Mouse (Mus musculus) forebrain, embryonic 12.5 days (tissue): ENCODE data around the gene Napepld. TPM values are rescaled to one million over a fixed set of nuclear protein-coding genes. Genes with fewer than 3 reads are reported as not detected.

Experiments used
- ATAC-seq: fragments of 200-750 bp; cut with Nextera tagmentation; 2 replicates; pipeline ENCODE4 v1.8.0; 2017; ENCODE audit warnings: moderate TSS enrichment; ENCODE audit not compliant: low FRiP score
- H3K27ac ChIP-seq: fragments of 300-500 bp; sonication (generic); 2 replicates; pipeline ENCODE4 v1.5.1; 2016; ENCODE audit warnings: mild to moderate bottlenecking
- H3K27me3 ChIP-seq: fragments of 300-500 bp; sonication (generic); 2 replicates; pipeline ENCODE4 v1.6.1; 2016; ENCODE audit warnings: mild to moderate bottlenecking
- H3K36me3 ChIP-seq: fragments of 300-500 bp; sonication (generic); replicated peaks from 2 replicates; pipeline ENCODE4 v1.6.1; 2016; ENCODE audit warnings: mild to moderate bottlenecking
- H3K4me1 ChIP-seq: fragments of 300-500 bp; sonication (generic); 2 replicates; pipeline ENCODE4 v1.6.1; 2016
- H3K4me2 ChIP-seq: fragments of 300-500 bp; sonication (generic); 2 replicates; pipeline ENCODE4 v1.6.1; 2016; ENCODE audit warnings: mild to moderate bottlenecking, moderate library complexity
- H3K4me3 ChIP-seq: fragments of 300-500 bp; sonication (generic); replicated peaks from 2 replicates; pipeline ENCODE4 v1.5.1; 2016; ENCODE audit warnings: mild to moderate bottlenecking
- H3K9ac ChIP-seq: fragments of 300-500 bp; sonication (generic); 2 replicates; pipeline ENCODE4 v1.6.1; 2016; ENCODE audit warnings: mild to moderate bottlenecking
- H3K9me3 ChIP-seq: fragments of 300-500 bp; sonication (generic); 2 replicates; pipeline ENCODE4 v1.6.1; 2016
- WGBS: fragments of 180-500 bp; shearing (Covaris S2); methylation state at CpG from one replicate; pipeline ENCODE4 v1.1.7; 2016; 5-methylcytosine and 5-hydroxymethylcytosine counted together
- polyA plus RNA-seq: library from polyadenylated mRNA; unstranded; fragments of >200 nt; fragmentation: Nextera tagmentation; extraction: Ambion mirVana; gene quantifications from 2 replicates; pipeline ENCODE4 v1.2.1, GENCODE M21; 2016

The Napepld gene
- polyA plus RNA-seq, 1 experiment from 2014 or later, result 12.6 TPM

DNA sequence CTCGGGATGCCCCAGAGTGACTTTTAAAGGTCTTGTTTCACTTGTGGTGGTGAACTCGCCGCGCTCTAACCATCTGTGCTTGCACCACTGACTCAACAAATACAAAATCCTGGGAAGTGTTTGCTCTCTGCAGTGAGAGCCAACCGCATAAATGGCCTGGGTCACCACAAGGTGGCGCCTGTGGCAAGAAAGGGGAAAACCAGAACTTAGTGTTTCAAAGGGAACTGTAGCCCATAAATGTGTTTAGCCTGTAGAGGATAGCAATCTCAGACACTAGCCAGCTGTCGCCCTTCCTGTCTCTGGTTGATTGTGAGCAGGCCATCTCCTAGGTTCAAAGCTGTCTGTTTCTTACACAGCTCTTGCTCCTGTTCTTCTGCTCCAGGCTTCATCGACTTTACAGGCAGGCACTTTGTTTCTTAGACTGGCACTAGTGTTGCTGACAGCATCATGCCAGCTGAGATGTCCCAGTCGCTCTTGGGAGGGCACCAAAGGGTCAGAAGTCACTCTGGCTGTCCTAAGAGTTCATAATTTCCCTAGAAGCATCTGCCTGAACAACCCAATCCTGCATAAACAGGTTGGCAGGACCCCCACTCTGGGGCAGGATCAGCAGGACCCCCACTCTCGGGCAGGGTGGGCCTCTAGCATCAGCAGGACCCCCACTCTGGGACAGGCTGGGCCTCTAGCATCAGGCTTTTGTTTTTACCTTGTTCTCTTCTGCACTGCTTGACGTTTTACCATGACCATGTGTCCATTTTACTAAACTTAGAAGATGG, 42.4 kb downstream of the Napepld start:
- peak; percentile 79 for ATAC-seq
- H3K9ac ChIP-seq, result peak overlapping the region; percentile 1; the same call in 1 of the 2 replicates
- no peak overlapping the region for H3K4me2 ChIP-seq
- peaks cover 77% of the 10 kb centered on the region for H3K36me3 ChIP-seq
- H3K27me3 ChIP-seq, result no peaks in the 10 kb centered on the region
- H3K9me3 ChIP-seq, result no peaks in the 10 kb centered on the region
- WGBS, result 55% methylated on average over 11 of the region's 11 CpGs
- H3K27ac ChIP-seq, result peak overlapping the region; percentile 51; the same call in 1 of the 2 replicates
- H3K4me1 ChIP-seq, result peaks cover 3% of the 10 kb centered on the region
- no peak overlapping the region for H3K4me3 ChIP-seq

DNA sequence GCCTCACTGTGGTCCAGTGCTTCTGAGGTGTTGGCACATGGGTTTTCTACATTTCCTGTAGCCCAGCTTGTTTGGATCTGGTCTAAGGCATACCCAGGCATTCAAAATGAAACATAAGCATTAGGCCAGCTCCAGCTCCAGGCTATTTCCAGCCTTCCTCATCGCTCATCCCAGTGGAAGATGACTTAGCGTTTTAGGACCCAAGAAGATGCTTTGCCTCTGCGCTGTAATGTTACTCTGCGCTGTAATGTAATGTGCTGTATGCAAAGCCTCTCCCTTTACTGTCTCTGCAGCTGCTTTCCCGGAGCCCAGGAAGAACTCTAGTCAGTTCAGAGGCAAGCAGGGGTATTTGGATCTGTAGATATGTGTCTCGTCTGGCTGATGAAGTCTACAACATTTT, 43.2 kb downstream of the Napepld start:
- Histone ChIP-seq H3K36me3 (peaks cover 76% of the 10 kb centered on the region), H3K4me3 (no peak overlapping the region), H3K4me2 (no peak overlapping the region), H3K9ac (no peak overlapping the region), H3K9me3 (no peaks in the 10 kb centered on the region), H3K27me3 (no peaks in the 10 kb centered on the region), H3K4me1 (peaks cover 3% of the 10 kb centered on the region), H3K27ac (peak overlapping the region; percentile 51)
- ATAC-seq, result no peak
- 91% methylated on average over 6 of the region's 6 CpGs for WGBS

DNA sequence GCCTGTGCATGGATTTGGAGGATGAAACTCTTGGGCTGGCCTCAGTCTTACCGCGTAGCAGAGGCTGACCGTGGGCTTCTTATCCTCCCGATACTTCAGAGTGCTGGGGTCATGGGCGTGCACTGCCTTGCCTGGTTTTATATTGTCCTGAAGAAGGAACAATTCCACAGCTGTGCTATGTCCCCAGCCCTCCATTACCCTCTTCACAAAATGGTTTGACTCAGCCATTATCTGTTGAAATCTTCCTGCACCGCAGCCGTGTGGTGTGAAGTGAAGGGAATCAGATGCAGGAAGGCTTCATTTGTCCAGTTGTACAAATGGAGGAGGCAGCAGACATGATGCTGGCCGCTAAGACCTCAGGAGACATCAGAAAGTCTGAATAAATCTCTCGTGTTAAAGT, 44.3 kb downstream of the Napepld start:
- peaks cover 78% of the 10 kb centered on the region for H3K36me3 ChIP-seq
- ATAC-seq, result no peak
- peaks cover 3% of the 10 kb centered on the region for H3K4me1 ChIP-seq
- H3K27me3 ChIP-seq, result no peaks in the 10 kb centered on the region
- no peak overlapping the region for H3K4me3 ChIP-seq
- no peaks in the 10 kb centered on the region for H3K9me3 ChIP-seq
- no peak overlapping the region for H3K9ac ChIP-seq
- 91% methylated on average over 9 of the region's 9 CpGs for WGBS
- H3K27ac ChIP-seq, result 0 out of 2 replicates have a peak overlapping the region, but pooled peaks have one; percentile 9
- H3K4me2 ChIP-seq, result no peak overlapping the region

DNA sequence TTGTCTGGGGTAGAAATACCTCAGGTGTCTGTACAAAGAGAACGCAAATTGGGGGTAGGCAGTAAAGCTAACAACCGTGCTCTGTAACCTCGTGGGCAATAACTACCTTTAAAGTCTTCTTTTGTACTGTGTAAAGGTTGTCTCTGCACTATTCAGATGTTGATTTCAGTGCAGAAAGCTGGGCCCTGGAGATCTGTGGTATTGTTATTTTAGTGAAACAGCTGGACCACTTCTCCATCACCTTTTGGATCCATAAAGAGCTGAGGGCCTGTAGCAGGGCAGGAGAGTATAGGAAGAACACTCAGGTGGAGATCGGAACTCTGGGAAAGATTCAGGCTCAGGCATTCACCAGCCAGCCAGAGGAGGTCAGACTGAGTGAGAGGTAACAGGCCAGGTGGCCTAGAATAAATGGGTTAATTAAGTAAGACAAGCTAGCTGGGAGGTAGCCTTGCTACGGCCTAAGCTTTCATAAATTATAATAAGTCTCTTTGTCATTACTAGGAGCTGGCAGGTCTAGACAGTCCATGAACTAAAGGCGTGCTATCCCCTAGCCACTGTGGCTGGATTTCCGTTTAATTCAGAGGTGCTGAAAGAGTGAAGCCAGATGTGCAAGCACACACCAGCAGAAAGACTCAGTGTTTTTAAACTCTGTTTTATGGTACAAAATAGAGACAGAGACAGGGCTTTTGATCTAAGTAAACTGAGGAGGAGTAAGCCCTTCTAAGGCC, 49.1 kb downstream of the Napepld start:
- no peak overlapping the region for H3K27ac ChIP-seq
- H3K9ac ChIP-seq, result no peak overlapping the region
- 94% methylated on average over 7 of the region's 7 CpGs for WGBS
- no peak for ATAC-seq
- H3K27me3 ChIP-seq, result no peaks in the 10 kb centered on the region
- H3K4me3 ChIP-seq, result no peak overlapping the region
- no peak overlapping the region for H3K4me2 ChIP-seq
- H3K4me1 ChIP-seq, result peaks cover 5% of the 10 kb centered on the region
- H3K36me3 ChIP-seq, result peaks cover 72% of the 10 kb centered on the region
- no peaks in the 10 kb centered on the region for H3K9me3 ChIP-seq

DNA sequence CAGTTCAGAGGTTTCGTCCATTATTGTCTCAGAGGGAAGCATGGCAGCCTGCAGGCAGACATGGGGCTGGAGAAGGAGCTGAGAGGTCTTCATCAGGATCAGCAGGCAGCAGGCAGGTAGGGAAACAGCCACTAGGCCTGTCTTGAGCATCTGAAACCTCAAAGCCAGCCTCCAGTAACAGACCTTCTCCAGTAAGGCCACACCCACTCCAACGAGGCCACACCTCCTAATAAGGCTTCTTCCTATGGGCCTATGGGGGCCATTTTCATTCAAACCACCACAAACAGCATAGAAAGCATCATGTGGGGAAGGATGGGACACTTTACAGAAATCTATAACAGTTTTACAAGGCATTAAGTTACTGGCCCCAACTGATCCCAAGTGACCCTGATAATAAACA, 50.5 kb downstream of the Napepld start:
- Histone ChIP-seq H3K9me3 (no peaks in the 10 kb centered on the region), H3K4me1 (peaks cover 11% of the 10 kb centered on the region), H3K36me3 (peaks cover 65% of the 10 kb centered on the region), H3K27ac (no peak overlapping the region), H3K9ac (no peak overlapping the region), H3K4me2 (no peak overlapping the region), H3K4me3 (no peak overlapping the region), H3K27me3 (no peaks in the 10 kb centered on the region)
- ATAC-seq, result no peak
- WGBS, result 81% methylated on average over 2 of the region's 2 CpGs

DNA sequence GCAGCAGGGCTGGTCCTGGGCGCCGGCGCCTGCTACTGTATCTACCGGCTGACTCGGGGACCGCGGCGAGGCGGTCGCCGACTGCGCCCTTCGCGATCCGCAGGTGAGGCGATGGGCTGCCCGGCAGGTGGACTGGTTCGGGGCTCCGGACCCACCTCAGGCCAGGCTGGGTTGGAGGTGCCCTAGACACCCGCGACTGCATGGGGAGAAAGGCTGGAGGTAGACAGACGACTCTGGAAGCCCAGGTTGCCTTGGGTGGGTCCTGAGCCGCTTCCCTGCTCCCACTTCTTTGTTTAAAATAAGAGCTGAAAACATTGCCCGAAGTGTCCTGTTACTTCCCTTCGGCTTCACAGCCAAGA, 55.1 kb downstream of the Napepld start:
- peaks cover 10% of the 10 kb centered on the region for H3K27me3 ChIP-seq
- H3K4me1 ChIP-seq, result peaks cover 18% of the 10 kb centered on the region
- H3K36me3 ChIP-seq, result peaks cover 33% of the 10 kb centered on the region
- H3K4me3 ChIP-seq, result peak overlapping the region; percentile 92
- ATAC-seq, result no peak
- peak overlapping the region; percentile 92 for H3K9ac ChIP-seq
- H3K4me2 ChIP-seq, result peak overlapping the region; percentile 84
- H3K27ac ChIP-seq, result peak overlapping the region; percentile 96
- H3K9me3 ChIP-seq, result no peaks in the 10 kb centered on the region
- WGBS, result under 1% methylated on average over 25 of the region's 25 CpGs

DNA sequence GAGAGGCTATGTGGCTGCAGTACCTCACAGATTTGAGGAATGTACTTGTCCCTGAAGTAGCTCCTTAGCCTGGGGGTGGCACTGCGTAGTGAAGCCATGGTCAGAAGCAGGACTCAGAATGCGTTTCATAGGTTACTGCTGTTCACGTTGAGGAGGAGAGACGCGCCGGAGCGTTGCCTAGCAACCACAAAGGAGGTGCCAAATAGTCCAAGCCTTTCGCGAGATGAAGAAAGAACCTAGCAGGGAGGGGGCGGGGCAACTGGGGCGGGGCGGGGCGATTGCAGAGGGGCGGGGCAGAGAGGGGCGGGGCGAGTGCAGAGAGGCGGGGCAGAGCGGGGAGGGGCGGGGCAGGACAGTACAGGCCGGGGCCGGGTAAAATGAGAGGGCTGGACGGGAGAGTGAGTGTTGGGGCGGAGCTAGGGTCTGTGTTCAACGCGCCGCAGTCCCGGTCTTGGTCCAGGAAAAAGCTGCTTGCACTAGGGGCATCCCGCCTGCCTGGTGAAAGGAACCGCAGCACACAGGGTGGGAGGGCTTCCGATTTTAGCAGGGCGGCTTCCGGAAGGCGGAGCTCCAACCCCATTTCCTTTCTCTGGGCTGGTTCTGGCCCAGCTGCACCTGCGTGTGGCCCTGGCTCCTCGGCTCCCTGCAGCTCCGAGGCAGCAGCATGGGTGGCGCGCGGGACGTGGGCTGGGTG, 55.6 kb downstream of the Napepld start, which contains the start of the genes Fbxl13 and Armc10:
TSS of gene Fbxl13 (minus strand) at position 196 of the 694 bp plus-strand sequence.
TSS of gene Armc10 (plus strand) at position 375 of the 694 bp plus-strand sequence.
- ATAC-seq, result peak; percentile 97
- H3K4me2 ChIP-seq, result peak within 1 kb of the TSS; percentile 84
- H3K4me3 ChIP-seq, result peak within 1 kb of the TSS; percentile 92
- H3K27ac ChIP-seq, result peak within 1 kb of the TSS; percentile 96
- H3K9me3 ChIP-seq, result no peaks in the 10 kb centered on the region
- H3K36me3 ChIP-seq, result peaks cover 27% of the 10 kb centered on the region
- H3K9ac ChIP-seq, result peak within 1 kb of the TSS; percentile 92
- H3K4me1 ChIP-seq, result peaks cover 18% of the 10 kb centered on the region
- WGBS, result 1% methylated on average over 39 of the region's 40 CpGs
- peaks cover 10% of the 10 kb centered on the region for H3K27me3 ChIP-seq

DNA sequence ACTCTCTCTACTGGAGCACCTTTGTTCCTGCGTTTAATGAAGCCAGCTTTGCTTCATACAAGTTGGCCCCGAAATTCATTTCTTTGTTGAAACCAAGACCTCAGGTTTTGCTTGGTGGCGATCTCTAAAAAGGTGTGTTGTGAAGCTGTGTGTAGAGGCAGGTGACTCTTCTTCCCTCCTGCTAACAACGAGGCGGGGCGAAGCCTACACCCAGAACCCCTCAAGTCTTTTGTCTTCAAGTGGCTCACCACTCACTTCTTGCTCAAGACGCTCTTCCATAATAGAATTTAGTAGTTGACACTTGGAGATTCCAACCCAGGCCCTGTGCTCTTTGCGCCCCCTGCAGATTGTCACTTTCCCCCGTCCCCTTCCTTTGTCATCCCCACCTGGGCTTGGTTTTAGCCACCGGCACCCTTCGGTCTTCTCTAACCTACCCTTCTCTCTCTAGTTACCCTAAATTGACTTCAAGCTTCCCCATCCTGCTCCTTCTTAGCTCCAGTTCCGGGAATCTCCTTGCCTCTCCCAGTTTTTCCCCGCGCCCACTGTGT, 56.2 kb downstream of the Napepld start:
- 7% methylated on average over 14 of the region's 14 CpGs for WGBS
- peak overlapping the region; percentile 65; the same call in 1 of the 2 replicates for H3K27ac ChIP-seq
- H3K4me3 ChIP-seq, result peak overlapping the region; percentile 92
- H3K4me2 ChIP-seq, result peak overlapping the region; percentile 84
- peaks cover 18% of the 10 kb centered on the region for H3K4me1 ChIP-seq
- peaks cover 21% of the 10 kb centered on the region for H3K36me3 ChIP-seq
- ATAC-seq, result peak; percentile 17
- peaks cover 10% of the 10 kb centered on the region for H3K27me3 ChIP-seq
- H3K9ac ChIP-seq, result peak overlapping the region; percentile 25
- no peaks in the 10 kb centered on the region for H3K9me3 ChIP-seq

DNA sequence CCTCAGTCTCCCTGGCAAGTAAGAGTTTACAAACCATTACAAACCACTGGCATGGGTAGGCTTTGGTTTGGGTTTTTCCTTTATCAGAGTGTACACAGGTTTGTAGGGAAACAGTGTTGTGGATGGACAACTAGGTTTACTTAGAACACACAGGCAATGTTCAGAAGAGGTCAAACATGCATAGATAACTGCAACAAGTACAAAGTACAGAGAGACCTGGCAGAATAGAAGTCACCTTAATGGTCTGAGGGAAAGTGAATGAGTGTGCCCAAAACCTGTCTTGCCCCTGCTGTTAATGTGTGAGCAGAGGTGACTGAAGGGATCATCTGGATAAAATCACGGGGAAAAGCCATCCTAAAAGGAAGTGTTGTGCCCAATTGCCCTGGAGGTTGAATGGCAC, 57.6 kb downstream of the Napepld start:
- Histone ChIP-seq H3K27me3 (peaks cover 10% of the 10 kb centered on the region), H3K27ac (no peak overlapping the region), H3K4me2 (no peak overlapping the region), H3K36me3 (peaks cover 8% of the 10 kb centered on the region), H3K9me3 (no peaks in the 10 kb centered on the region), H3K9ac (no peak overlapping the region), H3K4me1 (peaks cover 18% of the 10 kb centered on the region), H3K4me3 (no peak overlapping the region)
- WGBS, result 24% methylated on average over 1 of the region's 1 CpGs
- no peak for ATAC-seq

DNA sequence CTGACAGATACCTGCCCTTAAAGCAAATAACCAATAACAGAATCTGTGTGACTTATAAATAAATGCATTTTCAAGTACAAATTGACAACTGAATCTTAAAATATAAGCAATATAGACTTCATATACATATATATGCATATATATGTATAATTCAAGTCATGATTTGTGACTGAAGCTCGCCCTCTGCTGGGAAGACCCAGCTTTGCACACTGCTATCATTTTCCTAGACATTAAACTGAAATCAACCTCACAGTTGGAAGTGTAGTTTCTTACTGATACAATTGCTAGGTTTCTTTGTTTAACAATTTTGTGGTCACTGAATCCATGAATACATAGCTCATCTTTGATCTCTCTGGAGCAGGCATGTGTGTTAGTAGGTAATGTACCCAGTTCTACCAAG, 60.2 kb downstream of the Napepld start:
- Histone ChIP-seq H3K27ac (no peak overlapping the region), H3K4me3 (no peak overlapping the region), H3K4me1 (peaks cover 7% of the 10 kb centered on the region; the same call in 1 of the 2 replicates), H3K27me3 (peaks cover 10% of the 10 kb centered on the region), H3K9ac (no peak overlapping the region), H3K4me2 (no peak overlapping the region), H3K9me3 (no peaks in the 10 kb centered on the region), H3K36me3 (no peaks in the 10 kb centered on the region)
- 5% methylated on average over 1 of the region's 1 CpGs for WGBS
- ATAC-seq, result no peak

DNA sequence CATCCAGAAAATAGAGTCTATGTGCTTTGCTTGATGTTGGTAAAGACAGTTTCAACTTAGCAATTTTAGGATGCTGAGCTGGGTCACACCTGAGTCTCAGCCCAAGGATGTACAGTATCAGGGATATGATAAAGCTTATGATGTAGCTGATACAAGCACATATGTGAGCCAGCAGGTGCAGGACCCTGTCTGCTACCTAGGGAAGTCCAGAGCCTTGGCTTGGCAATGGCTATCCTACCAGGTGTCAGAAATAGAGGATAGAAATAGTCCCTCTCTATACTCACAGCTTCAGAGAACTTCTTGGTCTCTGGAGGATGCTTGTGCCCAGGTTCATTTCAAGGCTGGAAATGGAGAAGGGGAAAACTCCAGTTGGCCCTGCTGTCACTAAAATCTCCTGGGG, 75.3 kb downstream of the Napepld start:
- Histone ChIP-seq H3K4me3 (no peak overlapping the region), H3K27me3 (no peaks in the 10 kb centered on the region), H3K4me2 (no peak overlapping the region), H3K36me3 (no peaks in the 10 kb centered on the region), H3K4me1 (no peaks in the 10 kb centered on the region), H3K9ac (no peak overlapping the region), H3K9me3 (no peaks in the 10 kb centered on the region), H3K27ac (no peak overlapping the region)
- no peak for ATAC-seq

DNA sequence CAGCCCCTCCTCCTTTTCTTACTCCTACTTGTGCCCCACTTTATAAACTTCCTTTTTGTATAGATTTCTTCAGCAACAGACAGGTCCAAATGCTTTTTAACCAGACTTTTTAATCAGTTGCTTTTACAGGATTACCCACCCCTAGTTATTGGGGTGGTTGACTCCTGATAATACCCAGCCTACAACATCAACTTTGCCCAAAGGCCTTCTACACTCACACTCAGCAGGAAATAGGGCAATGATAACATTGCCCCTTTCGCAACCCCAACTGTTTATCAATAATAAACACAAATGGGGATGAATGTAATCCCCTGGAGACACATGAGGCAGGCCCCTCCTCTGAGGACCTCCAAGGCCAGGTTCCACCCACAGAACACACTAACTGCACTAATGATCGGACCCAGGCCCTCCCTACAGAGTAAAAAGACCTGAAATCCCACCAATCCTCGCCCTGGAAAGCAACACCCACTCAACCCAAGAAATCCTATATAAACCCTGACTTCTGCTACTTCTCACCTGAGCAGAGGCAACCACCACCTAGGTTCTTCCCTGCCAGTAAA, 84.7 kb downstream of the Napepld start:
- H3K9me3 ChIP-seq, result no peaks in the 10 kb centered on the region
- no peak overlapping the region for H3K27ac ChIP-seq
- no peak for ATAC-seq
- no peak overlapping the region for H3K9ac ChIP-seq
- H3K4me1 ChIP-seq, result no peaks in the 10 kb centered on the region
- no peaks in the 10 kb centered on the region for H3K36me3 ChIP-seq
- no peak overlapping the region for H3K4me3 ChIP-seq
- 83% methylated on average over 3 of the region's 3 CpGs for WGBS
- no peaks in the 10 kb centered on the region for H3K27me3 ChIP-seq
- no peak overlapping the region for H3K4me2 ChIP-seq
